Mouse (Mus musculus) erythroblast, embryonic 14.5 days (primary cell): ENCODE measurements around the gene Fbxo3.
"Not testable (repeated sequence)": the region's sequence is repeated elsewhere in the genome, so short reads cannot be mapped to it uniquely, and the experiment has no call there.

ENCODE experiments used
- GATA1 ChIP-seq: IDR thresholded peaks from 2 replicates; pipeline ENCODE4 v1.6.1; 2012; ENCODE audit warnings: low read length, inconsistent platforms, mixed read lengths
- TAL1 ChIP-seq: IDR thresholded peaks from 3 replicates; pipeline ENCODE4 v1.6.1; 2012; ENCODE audit warnings: low read length, inconsistent platforms, mixed read lengths

DNA sequence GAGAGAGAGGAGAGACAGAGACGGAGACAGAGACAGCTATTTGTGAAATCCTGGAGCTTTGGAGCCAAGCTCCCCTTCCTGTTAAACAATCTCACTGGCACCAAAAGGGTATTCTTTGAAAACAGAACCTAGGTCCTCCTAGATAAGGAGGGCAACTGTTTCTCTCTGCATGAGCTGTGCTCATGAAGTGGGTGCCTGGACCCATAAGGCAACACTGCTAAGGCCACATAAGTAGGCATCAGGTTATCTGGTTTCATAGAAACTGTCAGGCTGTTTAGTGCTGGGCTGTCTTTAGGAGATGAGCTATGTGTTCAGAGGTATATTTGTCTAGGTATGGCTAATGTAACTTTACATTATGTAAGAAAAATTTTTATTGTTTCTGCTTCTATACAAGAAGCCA, 60.0 kb downstream of the Fbxo3 start:
- not testable (repeated sequence) for TF ChIP-seq TAL1, GATA1
